Comparison of ENCODE assay signal across 10 mouse cellular contexts in the genomic region with DNA sequence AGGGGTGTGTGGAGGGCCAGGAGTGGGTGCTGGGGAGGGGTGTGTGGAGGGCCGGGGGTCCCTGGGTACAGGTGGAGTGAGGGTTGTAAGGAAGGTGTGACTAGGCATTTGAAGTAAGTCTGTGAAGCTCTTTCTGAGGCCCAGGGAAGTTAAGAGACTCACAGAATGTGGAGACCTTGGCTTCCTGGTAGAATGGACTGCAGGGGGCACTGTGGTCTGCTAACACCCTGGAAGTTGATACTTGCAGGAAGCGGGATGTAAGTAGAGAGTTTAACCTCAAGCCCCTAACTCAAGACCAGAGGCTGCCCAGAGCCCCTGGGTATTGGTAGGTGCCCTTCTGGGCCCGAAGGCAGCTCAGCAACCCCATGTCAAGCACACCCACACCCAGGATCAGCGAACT. TPM values are rescaled to one million over a fixed set of nuclear protein-coding genes. Genes with fewer than 3 reads are reported as not detected.
DNase-seq lines count a peak whose midpoint lies in the region; ATAC-seq and TF ChIP-seq lines count a peak whose summit lies in the region.
"Had no signal": no experiment of that assay in that cellular context is flagged by ENCODE, and none has a peak within 500 bp of the region (broad histone marks: within the 10 kb centered on the region; RNA-seq: fewer than 3 reads in every experiment).

No protein-coding gene starts in this region.

- 0 out of 2 replicates have a peak, but pooled peaks cover 3% of the 10 kb centered on the region for H3K4me1 ChIP-seq in hindbrain, embryonic 11.5 days (replicated peaks; ENCODE audit: control insufficient read depth, insufficient read depth, low read length)
- peaks cover 20% of the 10 kb centered on the region for H3K4me1 ChIP-seq in hindbrain, embryonic 12.5 days
- H3K4me1 ChIP-seq in E14TG2a.4 (replicated peaks; ENCODE audit: low read depth, low read length): peaks cover 35% of the 10 kb centered on the region

- H3K36me3 ChIP-seq in hindbrain, embryonic 11.5 days (ENCODE audit: control insufficient read depth, insufficient read depth, low read length): no peaks in the 10 kb centered on the region
- no peaks in the 10 kb centered on the region for H3K36me3 ChIP-seq in hindbrain, embryonic 12.5 days
- H3K36me3 ChIP-seq in E14TG2a.4 (ENCODE audit: insufficient read depth, low read length): no peaks in the 10 kb centered on the region
- H3K36me3 ChIP-seq: embryonic facial prominence, embryonic 15.5 days; midbrain, embryonic 12.5 days had no signal

- 43% methylated on average over 4 of the region's 4 CpGs for WGBS in hindbrain, embryonic 11.5 days
- WGBS in hindbrain, embryonic 12.5 days: 35% methylated on average over 4 of the region's 4 CpGs

- no peak overlapping the region for H3K4me2 ChIP-seq in hindbrain, embryonic 11.5 days (replicated peaks; ENCODE audit: low read depth, low read length)
- H3K4me2 ChIP-seq in hindbrain, embryonic 12.5 days (replicated peaks): no peak overlapping the region
- H3K4me2 ChIP-seq: embryonic facial prominence, embryonic 15.5 days; midbrain, embryonic 12.5 days had no signal

- peaks cover 9% of the 10 kb centered on the region; the same call in 1 of the 2 replicates for H3K27me3 ChIP-seq in hindbrain, embryonic 11.5 days (ENCODE audit: control insufficient read depth, insufficient read depth, low read length)
- peaks cover 63% of the 10 kb centered on the region for H3K27me3 ChIP-seq in hindbrain, embryonic 12.5 days
- peaks cover 67% of the 10 kb centered on the region for H3K27me3 ChIP-seq in E14TG2a.4 (ENCODE audit: insufficient read depth, low read length)

- H3K4me3 ChIP-seq in hindbrain, embryonic 11.5 days (ENCODE audit: low read depth, low read length): no peak overlapping the region
- H3K4me3 ChIP-seq in hindbrain, embryonic 12.5 days: no peak overlapping the region
- H3K4me3 ChIP-seq in E14TG2a.4 (replicated peaks; ENCODE audit: low read length): no peak overlapping the region
- H3K4me3 ChIP-seq: embryonic facial prominence, embryonic 15.5 days; midbrain, embryonic 12.5 days had no signal

- H3K27ac ChIP-seq in hindbrain, embryonic 11.5 days (ENCODE audit: low read depth, low read length): no peak overlapping the region
- no peak overlapping the region for H3K27ac ChIP-seq in hindbrain, embryonic 12.5 days
- H3K27ac ChIP-seq: embryonic facial prominence, embryonic 15.5 days; midbrain, embryonic 12.5 days had no signal

- no peaks in the 10 kb centered on the region for H3K9me3 ChIP-seq in hindbrain, embryonic 11.5 days (ENCODE audit: control insufficient read depth, low read length)
- no peaks in the 10 kb centered on the region for H3K9me3 ChIP-seq in hindbrain, embryonic 12.5 days (replicated peaks)
- no peaks in the 10 kb centered on the region for H3K9me3 ChIP-seq in E14TG2a.4 (ENCODE audit: low read length)
- H3K9me3 ChIP-seq: embryonic facial prominence, embryonic 15.5 days; midbrain, embryonic 12.5 days had no signal

- DNase-seq in hindbrain, embryonic 11.5 days (ENCODE audit: low spot score): peak; percentile 77
- peak; percentile 84 for DNase-seq in brain, embryonic 14.5 days (ENCODE audit: low read depth)
- DNase-seq in gastrocnemius, postnatal 36 days: peak; percentile 24 to 38
- DNase-seq in layer of hippocampus, postnatal 10 days (ENCODE audit: low spot score in 2 of 2): peak; percentile 58 to 72
- DNase-seq in mesoderm, embryonic 11.5 days (ENCODE audit: low read depth, low spot score): peak; percentile 76
- peak; percentile 82 for DNase-seq in thymus, postnatal 4 days

- TF ChIP-seq POLR2A in brain, embryonic 14.5 days (IDR thresholded peaks at IDR 0.05; ENCODE audit: borderline replicate concordance, extremely low read depth, insufficient read depth, insufficient read length, poor library complexity, severe bottlenecking): no peak

- intact Hi-C loops in gastrocnemius, postnatal 36 days (cut with DNase I): no loop called here

- no peak for ATAC-seq in hindbrain, embryonic 11.5 days (ENCODE audit: low FRiP score)
- no peak for ATAC-seq in hindbrain, embryonic 12.5 days (ENCODE audit: low FRiP score)

- no peak overlapping the region for H3K9ac ChIP-seq in hindbrain, embryonic 11.5 days (ENCODE audit: low read depth, low read length)
- no peak overlapping the region for H3K9ac ChIP-seq in hindbrain, embryonic 12.5 days
- H3K9ac ChIP-seq: embryonic facial prominence, embryonic 15.5 days; midbrain, embryonic 12.5 days had no signal

- peak; percentile 40; the same call in 1 of the 2 replicates for TF ChIP-seq CTCF in E14TG2a.4 (conservative IDR thresholded peaks at IDR 0.05; ENCODE audit: low read length)
- peak; percentile 78 for TF ChIP-seq CTCF in brain, embryonic 14.5 days (IDR thresholded peaks at IDR 0.05; ENCODE audit: borderline replicate concordance, extremely low read depth, insufficient read depth, insufficient read length)

RNA-seq across cellular contexts. Expression of gene Ak8, which starts 56.2 kb away (rescaled TPM):
- polyA plus RNA-seq in hindbrain, embryonic 11.5 days (2014; fragmentation: Nextera tagmentation; extraction: Ambion mirVana): 1.3 and 1.5 TPM in 2 replicates
- 1.2 and 1.4 TPM in 2 replicates for polyA plus RNA-seq in hindbrain, embryonic 12.5 days (2016; fragmentation: Nextera tagmentation; extraction: Ambion mirVana)
- 1.3 and 1.5 TPM in 2 replicates for polyA plus RNA-seq in brain, embryonic 14.5 days (2012; rRNA removed)
- total RNA-seq in gastrocnemius, postnatal 36 days (2021): not detected
- total RNA-seq in layer of hippocampus, postnatal 10 days (2021): 1 to 10 TPM; 1.8 TPM

RNA-seq across cellular contexts. Expression of gene Spaca9, which starts 56.7 kb away (rescaled TPM):
- polyA plus RNA-seq in hindbrain, embryonic 11.5 days (2014; fragmentation: Nextera tagmentation; extraction: Ambion mirVana): 3.3 and 5.3 TPM in 2 replicates
- polyA plus RNA-seq in hindbrain, embryonic 12.5 days (2016; fragmentation: Nextera tagmentation; extraction: Ambion mirVana): 2.1 and 3.8 TPM in 2 replicates
- 1.5 and 2.4 TPM in 2 replicates for polyA plus RNA-seq in brain, embryonic 14.5 days (2012; rRNA removed)
- total RNA-seq in gastrocnemius, postnatal 36 days (2021): not detected
- total RNA-seq in layer of hippocampus, postnatal 10 days (2021): under 1 TPM in 1 of 2 experiments, not detected in 1; 0.96 TPM

Comparison
In these comparisons a context has a peak if more than half of its experiments do, and no peak if none do; other contexts are left out.
1. DNase-seq: peak in every context shown above with its lines; median percentile 84 in brain, embryonic 14.5 days; 82 in thymus, postnatal 4 days; 77 in hindbrain, embryonic 11.5 days; 76 in mesoderm, embryonic 11.5 days; 65 in layer of hippocampus, postnatal 10 days; 31 in gastrocnemius, postnatal 36 days.